Mouse (Mus musculus) embryonic facial prominence, embryonic 11.5 days (tissue): ENCODE results near the gene Rai1. TPM values are rescaled to one million over a fixed set of nuclear protein-coding genes. Genes with fewer than 3 reads are reported as not detected.

ENCODE experiments used
- ATAC-seq: fragments of 200-750 bp; cut with Nextera tagmentation; replicated peaks from 2 replicates; pipeline ENCODE4 v1.8.0; 2017; ENCODE audit warnings: low read depth; ENCODE audit not compliant: insufficient number of reproducible peaks, low FRiP score, low TSS enrichment
- DNase-seq: peaks from one replicate; pipeline ENCODE4 v3.0.0-alpha.2; 2015; ENCODE audit warnings: low spot score
- H3K27ac ChIP-seq: fragments of 300-500 bp; sonication (generic); replicated peaks from 2 replicates; pipeline ENCODE4 v1.5.1; 2014; ENCODE audit warnings: mild to moderate bottlenecking, low read depth, low read length, control low read depth
- H3K27me3 ChIP-seq: fragments of 300-500 bp; sonication (generic); 2 replicates; pipeline ENCODE4 v1.6.1; 2014; ENCODE audit warnings: mild to moderate bottlenecking, low read length, moderate library complexity, mixed read lengths; ENCODE audit not compliant: control insufficient read depth, insufficient read depth
- H3K36me3 ChIP-seq: fragments of 300-500 bp; sonication (generic); replicated peaks from 2 replicates; pipeline ENCODE4 v1.6.1; 2014; ENCODE audit warnings: low read depth, mild to moderate bottlenecking, low read length, moderate library complexity, mixed read lengths; ENCODE audit not compliant: control insufficient read depth, insufficient read depth
- H3K4me1 ChIP-seq: fragments of 300-500 bp; sonication (generic); 2 replicates; pipeline ENCODE4 v1.6.1; 2014; ENCODE audit warnings: low read length, mixed read lengths; ENCODE audit not compliant: control insufficient read depth, insufficient read depth
- H3K4me2 ChIP-seq: fragments of 300-500 bp; sonication (generic); 2 replicates; pipeline ENCODE4 v1.6.1; 2014; ENCODE audit warnings: low read depth, mild to moderate bottlenecking, control low read depth, low read length, moderate library complexity
- H3K4me3 ChIP-seq: fragments of 300-500 bp; sonication (generic); 2 replicates; pipeline ENCODE4 v1.5.1; 2014; ENCODE audit warnings: low read depth, low read length, control low read depth
- H3K9ac ChIP-seq: fragments of 300-500 bp; sonication (generic); replicated peaks from 2 replicates; pipeline ENCODE4 v1.6.1; 2014; ENCODE audit warnings: mild to moderate bottlenecking, control low read depth, low read length
- H3K9me3 ChIP-seq: fragments of 300-500 bp; sonication (generic); replicated peaks from 2 replicates; pipeline ENCODE4 v1.6.1; 2016; ENCODE audit warnings: mild to moderate bottlenecking, low read length, inconsistent platforms, mixed read lengths; ENCODE audit not compliant: control insufficient read depth
- WGBS: fragments of 180-500 bp; shearing (Covaris S2); extraction: QIAGEN DNeasy Blood & Tissue Kit; methylation state at CpG from one replicate; pipeline ENCODE4 v1.1.7; 2014; 5-methylcytosine and 5-hydroxymethylcytosine counted together
- polyA plus RNA-seq: library from polyadenylated mRNA; unstranded; fragments of >200 nt; fragmentation: Nextera tagmentation; extraction: Ambion mirVana; gene quantifications from 2 replicates; pipeline ENCODE4 v1.2.1, GENCODE M21; 2014

Rai1 gene
- polyA plus RNA-seq, 1 experiment from 2014 or later, result 21.0 TPM

DNA sequence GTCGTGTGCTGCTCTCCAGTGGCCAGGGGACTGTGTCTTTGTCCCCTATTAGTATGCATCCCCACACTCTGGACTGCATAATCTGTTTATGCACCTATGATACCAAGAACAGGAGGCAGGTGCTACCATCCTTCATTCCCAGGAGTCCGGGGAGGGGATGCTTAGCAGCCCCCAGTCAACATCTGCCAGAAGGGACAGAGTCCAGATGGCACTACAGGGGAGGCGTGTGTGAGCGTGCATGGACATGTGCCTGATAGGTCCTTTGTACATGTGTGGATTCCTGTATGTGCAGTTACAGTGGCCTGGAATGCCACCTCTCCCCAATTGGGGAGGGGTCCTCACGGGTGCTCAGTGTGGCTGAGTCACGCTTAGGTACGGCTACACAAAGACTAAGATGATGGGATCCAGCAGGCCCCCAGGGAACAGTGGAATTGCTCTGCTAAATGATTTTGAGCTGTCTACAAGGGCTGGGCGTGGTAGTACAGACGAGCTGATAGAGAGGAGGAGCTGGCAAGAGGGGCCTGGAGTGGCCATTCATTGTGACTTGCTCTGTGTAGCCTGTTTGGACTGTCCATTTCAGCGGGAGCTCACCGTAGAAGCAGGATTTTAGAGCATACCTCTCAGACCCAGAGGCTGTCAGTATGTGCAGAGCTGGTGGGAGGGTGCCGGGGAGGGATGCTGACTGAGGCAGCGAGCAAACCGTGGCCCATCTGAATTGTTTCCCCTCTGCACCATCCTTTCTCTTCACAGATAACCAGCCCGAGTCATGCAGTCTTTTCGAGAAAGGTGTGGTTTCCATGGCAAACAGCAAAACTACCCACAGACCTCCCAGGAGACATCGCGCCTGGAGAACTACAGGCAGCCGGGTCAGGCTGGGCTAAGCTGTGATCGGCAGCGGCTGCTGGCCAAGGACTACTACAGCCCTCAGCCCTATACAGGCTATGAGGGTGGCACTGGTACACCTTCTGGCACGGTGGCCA is 79.8 kb downstream of the Rai1 start:
- Histone ChIP-seq H3K4me3 (no peak overlapping the region), H3K36me3 (peaks cover 29% of the 10 kb centered on the region), H3K4me2 (no peak overlapping the region), H3K27ac (0 out of 2 replicates have a peak overlapping the region, but pooled peaks have one; percentile 28), H3K27me3 (no peaks in the 10 kb centered on the region), H3K9ac (no peak overlapping the region), H3K4me1 (peaks cover 21% of the 10 kb centered on the region), H3K9me3 (no peaks in the 10 kb centered on the region)
- DNase-seq, result no peak
- WGBS, result 57% methylated on average over 22 of the region's 22 CpGs
- no peak for ATAC-seq

DNA sequence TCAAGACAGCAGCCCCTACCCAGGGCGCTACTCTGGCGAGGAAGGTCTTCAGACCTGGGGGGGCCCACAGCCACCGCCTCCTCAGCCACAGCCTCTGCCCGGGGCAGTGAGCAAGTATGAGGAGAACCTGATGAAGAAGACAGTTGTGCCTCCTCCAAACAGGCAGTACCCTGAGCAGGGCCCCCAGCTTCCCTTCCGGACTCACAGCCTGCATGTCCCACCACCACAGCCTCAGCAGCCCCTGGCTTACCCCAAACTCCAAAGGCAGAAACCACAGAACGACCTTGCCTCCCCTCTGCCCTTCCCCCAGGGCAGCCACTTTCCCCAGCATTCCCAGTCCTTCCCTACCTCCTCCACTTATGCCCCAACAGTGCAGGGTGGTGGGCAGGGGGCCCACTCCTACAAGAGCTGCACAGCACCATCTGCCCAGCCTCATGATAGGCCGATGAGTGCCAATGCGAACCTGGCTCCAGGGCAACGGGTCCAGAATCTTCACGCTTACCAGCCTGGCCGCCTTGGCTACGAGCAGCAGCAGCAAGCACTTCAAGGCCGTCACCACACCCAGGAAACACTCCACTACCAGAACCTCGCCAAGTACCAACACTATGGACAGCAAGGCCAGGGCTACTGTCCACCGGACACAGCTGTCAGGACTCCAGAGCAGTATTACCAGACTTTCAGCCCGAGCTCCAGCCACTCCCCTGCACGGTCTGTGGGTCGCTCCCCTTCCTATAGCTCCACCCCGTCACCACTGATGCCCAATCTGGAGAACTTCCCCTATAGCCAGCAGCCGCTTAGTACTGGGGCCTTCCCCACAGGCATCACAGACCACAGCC is 80.8 kb downstream of the Rai1 start:
- peaks cover 38% of the 10 kb centered on the region for H3K36me3 ChIP-seq

DNA sequence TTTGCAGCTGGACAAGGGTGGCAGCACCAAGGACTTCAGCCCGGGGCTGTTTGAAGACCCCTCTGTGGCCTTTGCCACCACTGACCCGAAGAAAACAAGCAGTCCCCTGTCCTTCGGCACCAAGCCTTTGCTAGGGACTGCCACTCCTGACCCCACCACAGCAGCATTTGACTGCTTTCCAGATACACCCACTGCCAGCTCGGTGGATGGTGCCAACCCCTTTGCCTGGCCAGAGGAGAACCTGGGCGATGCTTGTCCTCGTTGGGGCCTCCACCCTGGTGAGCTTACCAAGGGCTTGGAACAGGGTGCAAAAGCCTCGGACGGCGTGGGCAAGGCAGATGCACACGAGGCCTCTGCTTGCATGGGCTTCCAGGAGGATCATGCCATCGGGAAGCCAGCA is 82.3 kb downstream of the Rai1 start:
- peaks cover 40% of the 10 kb centered on the region for H3K36me3 ChIP-seq
- H3K27me3 ChIP-seq, result no peaks in the 10 kb centered on the region
- DNase-seq (no peak), ATAC-seq (no peak)
- WGBS, result 80% methylated on average over 11 of the region's 11 CpGs
- H3K9me3 ChIP-seq, result no peaks in the 10 kb centered on the region
- H3K27ac ChIP-seq, result no peak overlapping the region
- H3K4me2 ChIP-seq, result no peak overlapping the region
- no peak overlapping the region for H3K9ac ChIP-seq
- no peak overlapping the region for H3K4me3 ChIP-seq
- H3K4me1 ChIP-seq, result peaks cover 13% of the 10 kb centered on the region

More for the DNA sequence above, 80.8 kb downstream of the Rai1 start:
- peaks cover 19% of the 10 kb centered on the region for H3K4me1 ChIP-seq
- H3K4me3 ChIP-seq, result no peak overlapping the region
- no peak overlapping the region for H3K9ac ChIP-seq
- DNase-seq (no peak), ATAC-seq (no peak)
- 88% methylated on average over 20 of the region's 20 CpGs for WGBS
- H3K9me3 ChIP-seq, result no peaks in the 10 kb centered on the region
- H3K27me3 ChIP-seq, result no peaks in the 10 kb centered on the region
- no peak overlapping the region for H3K27ac ChIP-seq
- H3K4me2 ChIP-seq, result no peak overlapping the region

DNA sequence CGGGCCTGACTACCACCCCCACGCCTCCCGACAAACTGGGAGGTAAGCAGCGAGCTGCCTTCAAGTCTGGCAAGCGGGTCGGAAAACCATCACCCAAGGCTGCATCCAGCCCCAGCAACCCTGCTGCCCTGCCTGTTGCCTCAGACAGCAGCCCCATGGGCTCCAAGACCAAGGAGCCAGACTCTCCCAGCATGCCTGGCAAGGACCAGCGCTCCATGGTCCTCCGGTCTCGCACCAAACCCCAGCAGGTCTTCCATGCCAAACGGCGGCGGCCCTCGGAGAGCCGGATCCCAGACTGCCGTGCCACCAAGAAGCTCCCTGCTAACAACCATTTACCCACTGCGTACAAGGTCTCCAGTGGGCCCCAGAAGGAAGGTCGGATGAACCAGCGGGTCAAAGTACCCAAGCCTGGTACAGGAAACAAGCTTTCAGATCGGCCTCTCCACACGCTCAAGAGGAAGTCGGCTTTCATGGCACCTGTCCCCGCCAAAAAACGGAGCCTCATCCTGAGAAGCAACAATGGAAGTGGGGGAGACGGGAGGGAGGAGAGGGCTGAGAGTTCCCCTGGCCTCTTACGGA is 83.6 kb downstream of the Rai1 start:
- ATAC-seq (no peak), DNase-seq (no peak)
- H3K4me2 ChIP-seq, result no peak overlapping the region
- H3K9ac ChIP-seq, result no peak overlapping the region
- no peaks in the 10 kb centered on the region for H3K27me3 ChIP-seq
- peaks cover 40% of the 10 kb centered on the region for H3K36me3 ChIP-seq
- H3K9me3 ChIP-seq, result no peaks in the 10 kb centered on the region
- WGBS, result 89% methylated on average over 25 of the region's 25 CpGs
- H3K27ac ChIP-seq, result no peak overlapping the region
- peaks cover 5% of the 10 kb centered on the region; the same call in 1 of the 2 replicates for H3K4me1 ChIP-seq
- H3K4me3 ChIP-seq, result no peak overlapping the region

DNA sequence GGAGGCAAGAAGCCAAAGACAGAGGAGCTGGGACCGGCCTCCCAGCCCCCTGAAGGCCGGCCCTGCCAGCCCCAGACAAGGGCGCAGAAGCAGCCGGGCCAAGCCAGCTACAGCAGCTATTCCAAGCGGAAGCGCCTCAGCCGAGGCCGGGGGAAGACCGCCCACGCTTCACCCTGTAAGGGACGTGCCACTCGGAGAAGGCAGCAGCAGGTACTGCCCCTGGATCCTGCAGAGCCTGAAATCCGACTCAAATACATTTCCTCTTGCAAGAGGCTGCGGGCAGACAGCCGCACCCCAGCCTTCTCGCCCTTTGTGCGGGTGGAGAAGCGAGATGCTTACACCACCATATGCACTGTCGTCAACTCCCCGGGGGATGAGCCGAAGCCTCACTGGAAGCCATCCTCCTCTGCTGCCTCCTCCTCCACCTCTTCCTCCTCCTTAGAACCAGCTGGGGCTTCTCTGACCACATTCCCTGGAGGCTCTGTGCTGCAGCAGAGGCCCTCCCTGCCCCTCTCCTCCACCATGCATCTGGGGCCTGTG is 84.8 kb downstream of the Rai1 start:
- H3K27me3 ChIP-seq, result no peaks in the 10 kb centered on the region
- ATAC-seq (no peak), DNase-seq (no peak)
- no peak overlapping the region for H3K4me3 ChIP-seq
- H3K4me2 ChIP-seq, result no peak overlapping the region
- no peak overlapping the region; the same call in 1 of the 2 replicates for H3K27ac ChIP-seq
- peaks cover 51% of the 10 kb centered on the region for H3K36me3 ChIP-seq
- H3K9ac ChIP-seq, result no peak overlapping the region
- H3K4me1 ChIP-seq, result peaks cover 2% of the 10 kb centered on the region; the same call in 1 of the 2 replicates
- WGBS, result 86% methylated on average over 21 of the region's 21 CpGs
- H3K9me3 ChIP-seq, result peaks cover 2% of the 10 kb centered on the region; the same call in 1 of the 2 replicates

DNA sequence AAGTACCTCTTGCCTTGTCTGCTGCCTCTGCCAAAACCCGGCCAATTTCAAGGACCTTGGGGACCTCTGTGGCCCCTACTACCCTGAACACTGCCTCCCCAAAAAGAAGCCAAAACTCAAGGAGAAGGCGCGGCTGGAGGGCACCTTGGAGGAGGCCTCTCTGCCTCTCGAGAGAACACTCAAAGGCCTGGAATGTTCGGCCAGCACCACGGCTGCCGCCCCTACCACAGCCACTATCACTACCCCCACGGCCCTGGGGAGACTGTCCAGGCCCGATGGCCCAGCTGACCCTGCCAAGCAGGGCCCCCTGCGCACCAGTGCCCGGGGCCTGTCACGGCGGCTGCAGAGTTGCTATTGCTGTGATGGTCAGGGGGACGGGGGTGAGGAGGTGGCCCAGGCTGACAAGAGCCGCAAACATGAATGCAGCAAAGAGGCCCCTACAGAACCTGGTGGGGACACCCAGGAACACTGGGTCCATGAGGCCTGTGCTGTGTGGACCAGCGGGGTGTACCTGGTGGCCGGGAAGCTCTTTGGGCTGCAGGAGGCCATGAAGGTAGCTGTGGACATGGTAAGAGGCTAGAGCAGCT is 85.3 kb downstream of the Rai1 start:
- Histone ChIP-seq H3K36me3 (peaks cover 55% of the 10 kb centered on the region), H3K27ac (no peak overlapping the region)
- WGBS, result 93% methylated on average over 17 of the region's 17 CpGs

DNA sequence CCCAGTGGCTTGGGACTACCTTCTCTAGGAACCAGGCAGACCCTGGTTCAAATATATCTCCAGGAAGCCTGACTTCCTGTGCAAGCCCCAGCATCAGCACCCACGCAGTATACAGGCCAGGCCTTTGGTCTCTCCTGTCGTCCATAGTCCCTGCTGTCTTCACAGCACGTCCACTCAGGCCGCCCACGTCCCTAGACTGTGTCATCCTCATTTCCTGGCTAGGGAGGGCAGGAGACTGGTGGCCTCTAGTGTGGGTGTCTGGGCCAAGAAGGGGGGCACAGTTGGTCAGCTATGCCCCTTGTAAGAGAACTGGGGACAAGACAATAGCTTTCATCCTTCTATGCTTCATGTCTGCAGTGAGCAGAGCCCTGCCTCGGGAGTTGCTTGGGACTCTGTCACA is 87.7 kb downstream of the Rai1 start:
- no peak overlapping the region for H3K4me3 ChIP-seq
- no peak overlapping the region for H3K4me2 ChIP-seq
- H3K27me3 ChIP-seq, result no peaks in the 10 kb centered on the region
- no peaks in the 10 kb centered on the region for H3K4me1 ChIP-seq
- peaks cover 4% of the 10 kb centered on the region; the same call in 1 of the 2 replicates for H3K9me3 ChIP-seq
- 81% methylated on average over 6 of the region's 6 CpGs for WGBS
- no peak for DNase-seq
- no peak overlapping the region for H3K27ac ChIP-seq
- H3K36me3 ChIP-seq, result peaks cover 47% of the 10 kb centered on the region
- no peak overlapping the region for H3K9ac ChIP-seq
- no peak for ATAC-seq

More for the DNA sequence above, 85.3 kb downstream of the Rai1 start:
- DNase-seq, result no peak
- Histone ChIP-seq H3K4me1 (no peaks in the 10 kb centered on the region), H3K4me2 (no peak overlapping the region), H3K9ac (no peak overlapping the region), H3K9me3 (peaks cover 4% of the 10 kb centered on the region; the same call in 1 of the 2 replicates), H3K4me3 (no peak overlapping the region), H3K27me3 (no peaks in the 10 kb centered on the region)
- no peak for ATAC-seq
